ENCODE assay signal across 18 mouse cellular contexts in the genomic region with DNA sequence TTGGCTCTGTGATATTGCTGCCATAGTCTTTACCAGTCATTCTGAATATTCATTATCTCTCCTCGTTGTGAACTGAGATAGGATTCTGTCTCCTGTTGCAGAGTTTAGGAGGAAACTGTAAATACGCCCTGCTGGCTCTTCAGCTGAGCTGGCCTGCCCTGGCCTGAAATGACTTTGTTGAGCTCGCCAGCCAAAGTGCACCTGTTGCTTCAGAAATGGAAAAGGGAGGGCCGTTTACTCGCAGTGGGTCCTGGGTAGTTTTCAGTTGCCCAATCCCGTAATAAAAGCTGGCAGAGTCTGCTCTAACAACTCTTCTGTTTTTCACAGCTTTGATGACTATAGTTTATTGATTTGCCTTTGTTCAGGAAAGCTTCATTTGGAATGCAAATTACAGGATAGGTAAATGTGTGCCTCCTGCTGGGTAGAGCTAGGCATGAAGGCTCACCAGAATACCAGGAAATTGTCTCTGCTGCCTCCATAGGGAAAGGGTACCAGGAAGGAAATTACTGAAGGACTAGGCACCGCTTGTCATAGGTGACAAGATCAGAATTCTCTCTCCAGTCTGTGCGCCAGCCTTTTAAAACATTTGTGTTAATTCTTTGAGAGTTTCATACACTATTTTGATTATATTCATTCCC. TPM values are rescaled to one million over a fixed set of nuclear protein-coding genes. Genes with fewer than 3 reads are reported as not detected.
DNase-seq lines count a peak whose midpoint lies in the region; ATAC-seq and TF ChIP-seq lines count a peak whose summit lies in the region.
"Had no signal": no experiment of that assay in that cellular context is flagged by ENCODE, and none has a peak within 500 bp of the region (broad histone marks: within the 10 kb centered on the region; RNA-seq: fewer than 3 reads in every experiment).

No protein-coding gene starts in this region.

- no peak for TF ChIP-seq POLR2A in liver, adult 2 months (IDR thresholded peaks at IDR 0.05; ENCODE audit: extremely low read depth, insufficient read depth, low read length)
- TF ChIP-seq POLR2A in small intestine, adult 2 months (IDR thresholded peaks at IDR 0.05; ENCODE audit: low read depth, low read length), result no peak

- H3K27me3 ChIP-seq in liver, adult 2 months (ENCODE audit: control insufficient read depth, insufficient read depth, low read length), result no peaks in the 10 kb centered on the region
- H3K27me3 ChIP-seq in intestine, postnatal 0 days (replicated peaks; ENCODE audit: control insufficient read depth, insufficient read depth, low read length), result no peaks in the 10 kb centered on the region
- H3K27me3 ChIP-seq in small intestine, adult 2 months (ENCODE audit: control insufficient read depth, insufficient read depth, low read length), result no peaks in the 10 kb centered on the region
- H3K27me3 ChIP-seq: hindbrain, embryonic 12.5 days; liver, embryonic 15.5 days; stomach, embryonic 15.5 days had no signal

- no peak overlapping the region for H3K4me3 ChIP-seq in liver, adult 2 months (ENCODE audit: insufficient read depth, low read depth, low read length)
- H3K4me3 ChIP-seq in intestine, postnatal 0 days (ENCODE audit: low read depth, low read length), result no peak overlapping the region
- no peak overlapping the region for H3K4me3 ChIP-seq in small intestine, adult 2 months (ENCODE audit: low read depth, low read length)
- H3K4me3 ChIP-seq: hindbrain, embryonic 12.5 days; limb, embryonic 10.5 days; liver, embryonic 15.5 days; stomach, embryonic 15.5 days had no signal

- H3K9me3 ChIP-seq in intestine, postnatal 0 days (ENCODE audit: control insufficient read depth), result no peaks in the 10 kb centered on the region
- H3K9me3 ChIP-seq: hindbrain, embryonic 12.5 days; limb, embryonic 10.5 days; liver, embryonic 15.5 days; stomach, embryonic 15.5 days had no signal

- peak; percentile 60 for DNase-seq in adrenal gland, postnatal 14 days
- DNase-seq in adrenal gland, adult 18-20 months (ENCODE audit: low spot score in 2 of 2), result no peak
- peak; percentile 90 for DNase-seq in liver, adult 2 months (ENCODE audit: extremely low read depth, low read depth, low spot score)
- DNase-seq in liver, result no peak
- DNase-seq in testis, postnatal 10 days (ENCODE audit: low spot score), result no peak
- no peak for DNase-seq in thymus, postnatal 0 days (ENCODE audit: low spot score)
- DNase-seq: cerebellum, adult 9-10 months; heart, adult 11 months; kidney, adult 18-20 months; kidney, postnatal 4 days; right cerebral cortex, postnatal 4 days; thymus, postnatal 25 days had no signal

- no peak overlapping the region for H3K4me2 ChIP-seq in intestine, postnatal 0 days (replicated peaks; ENCODE audit: low read depth)
- H3K4me2 ChIP-seq: hindbrain, embryonic 12.5 days; liver, embryonic 15.5 days; stomach, embryonic 15.5 days had no signal

- peak; percentile 90 for ATAC-seq in intestine, postnatal 0 days

- no peak for TF ChIP-seq CTCF in liver, adult 2 months (IDR thresholded peaks at IDR 0.05; ENCODE audit: low read depth, low read length)
- peak; percentile 58 for TF ChIP-seq CTCF in intestine, postnatal 0 days (IDR thresholded peaks at IDR 0.05; ENCODE audit: low read depth)
- TF ChIP-seq CTCF in small intestine, adult 2 months (IDR thresholded peaks at IDR 0.05; ENCODE audit: extremely low read depth, insufficient read length, insufficient replicate concordance, low read depth, low read length), result no peak

- H3K36me3 ChIP-seq in liver, adult 2 months (ENCODE audit: control insufficient read depth, insufficient read depth, low read length), result no peaks in the 10 kb centered on the region
- no peaks in the 10 kb centered on the region for H3K36me3 ChIP-seq in intestine, postnatal 0 days (ENCODE audit: control insufficient read depth, insufficient read depth)
- no peaks in the 10 kb centered on the region for H3K36me3 ChIP-seq in small intestine, adult 2 months (ENCODE audit: control insufficient read depth, insufficient read depth, low read length)
- H3K36me3 ChIP-seq: stomach, embryonic 15.5 days had no signal

- H3K79me2 ChIP-seq in liver, adult 2 months (ENCODE audit: control insufficient read depth, insufficient read depth, low read length), result no peaks in the 10 kb centered on the region; the same call in 1 of the 2 replicates

- H3K27ac ChIP-seq in liver, adult 2 months (replicated peaks; ENCODE audit: insufficient read depth, low read depth, low read length), result peak overlapping the region; percentile 53
- H3K27ac ChIP-seq in intestine, postnatal 0 days (ENCODE audit: low read depth, low read length), result peak overlapping the region; percentile 16; the same call in 1 of the 2 replicates
- H3K27ac ChIP-seq in small intestine, adult 2 months (ENCODE audit: insufficient read depth, low read depth, low read length), result peak overlapping the region; percentile 60
- H3K27ac ChIP-seq: hindbrain, embryonic 12.5 days; limb, embryonic 10.5 days; liver, embryonic 15.5 days; stomach, embryonic 15.5 days had no signal

- no peak overlapping the region for H3K9ac ChIP-seq in liver, adult 2 months (ENCODE audit: low read depth, low read length)
- H3K9ac ChIP-seq in intestine, postnatal 0 days (ENCODE audit: low read depth, low read length), result no peak overlapping the region
- H3K9ac ChIP-seq: hindbrain, embryonic 12.5 days; liver, embryonic 15.5 days; stomach, embryonic 15.5 days had no signal

- WGBS in liver, adult 2 months, result 33% methylated on average over 8 of the region's 8 CpGs
- 42% methylated on average over 8 of the region's 8 CpGs for WGBS in intestine, postnatal 0 days
- 20% methylated on average over 8 of the region's 8 CpGs for WGBS in small intestine, adult 2 months

- H3K4me1 ChIP-seq in liver, adult 2 months (ENCODE audit: control insufficient read depth, insufficient read depth, low read length), result peaks cover 15% of the 10 kb centered on the region
- 0 out of 2 replicates have a peak, but pooled peaks cover 2% of the 10 kb centered on the region for H3K4me1 ChIP-seq in intestine, postnatal 0 days (replicated peaks; ENCODE audit: control insufficient read depth, insufficient read depth, low read length)
- peaks cover 15% of the 10 kb centered on the region for H3K4me1 ChIP-seq in small intestine, adult 2 months (ENCODE audit: control insufficient read depth, insufficient read depth, insufficient read length, low read length)
- H3K4me1 ChIP-seq: stomach, embryonic 15.5 days had no signal

RNA-seq across cellular contexts. Expression of a gene that starts 30.3 kb away (rescaled TPM):
- total RNA-seq in adrenal gland, postnatal 14 days (2021), result 42.0 and 45.7 TPM in 2 replicates
- 10 to 100 TPM; 41.3 to 72.6 TPM for total RNA-seq in adrenal gland, adult 18-20 months (2021)
- total RNA-seq in liver, adult 2 months (2014; rRNA removed), result 6.5 and 10.5 TPM in 2 replicates
- polyA plus RNA-seq in liver, adult 2 months (2012; rRNA removed), result 5.1 and 8.3 TPM in 2 replicates
- polyA plus RNA-seq in intestine, postnatal 0 days (2015; fragmentation: Nextera tagmentation; extraction: Ambion mirVana), result 4.6 and 5.2 TPM in 2 replicates
- polyA plus RNA-seq in small intestine, adult 2 months (2012; rRNA removed), result 18.1 and 32.8 TPM in 2 replicates
- polyA plus RNA-seq in thymus, postnatal 0 days (2015; fragmentation: Nextera tagmentation; extraction: Ambion mirVana), result 2.7 and 2.9 TPM in 2 replicates

RNA-seq across cellular contexts. Expression of a gene that starts 50.6 kb away (rescaled TPM):
- not detected in 2 replicates for total RNA-seq in adrenal gland, postnatal 14 days (2021)
- not detected for total RNA-seq in adrenal gland, adult 18-20 months (2021)
- total RNA-seq in liver, adult 2 months (2014; rRNA removed), result not detected in 2 replicates
- not detected in 2 replicates for polyA plus RNA-seq in liver, adult 2 months (2012; rRNA removed)
- polyA plus RNA-seq in intestine, postnatal 0 days (2015; fragmentation: Nextera tagmentation; extraction: Ambion mirVana), result not detected in 2 replicates
- not detected in 2 replicates for polyA plus RNA-seq in small intestine, adult 2 months (2012; rRNA removed)
- 0.23 and 0.29 TPM in 2 replicates for polyA plus RNA-seq in thymus, postnatal 0 days (2015; fragmentation: Nextera tagmentation; extraction: Ambion mirVana)
- polyA plus RNA-seq: hindbrain, embryonic 12.5 days; stomach, embryonic 15.5 days had no signal

RNA-seq across cellular contexts. Expression of a gene that starts 57.4 kb away (rescaled TPM):
- 83.9 and 86.4 TPM in 2 replicates for total RNA-seq in adrenal gland, postnatal 14 days (2021)
- total RNA-seq in adrenal gland, adult 18-20 months (2021), result 10 to 100 TPM; 79.4 to 84.3 TPM
- 85.9 and 86.7 TPM in 2 replicates for total RNA-seq in liver, adult 2 months (2014; rRNA removed)
- polyA plus RNA-seq in liver, adult 2 months (2012; rRNA removed), result 40.5 and 46.4 TPM in 2 replicates
- polyA plus RNA-seq in intestine, postnatal 0 days (2015; fragmentation: Nextera tagmentation; extraction: Ambion mirVana), result 166 and 179 TPM in 2 replicates
- polyA plus RNA-seq in small intestine, adult 2 months (2012; rRNA removed), result 21.9 and 36.2 TPM in 2 replicates
- 311 and 322 TPM in 2 replicates for polyA plus RNA-seq in thymus, postnatal 0 days (2015; fragmentation: Nextera tagmentation; extraction: Ambion mirVana)

Comparison
In these comparisons a context has a peak if more than half of its experiments do, and no peak if none do; other contexts are left out.
1. DNase-seq: peak in adrenal gland, postnatal 14 days (single experiment) and liver, adult 2 months (single experiment); none in adrenal gland, adult 18-20 months (0 of 2), liver (single experiment), testis, postnatal 10 days (single experiment) and thymus, postnatal 0 days (single experiment).
2. Peak in every context shown above with its lines, with median percentiles within 50 percentile points of each other: H3K27ac ChIP-seq.